Mouse (Mus musculus) megakaryocyte, embryonic 14.5 days (primary cell): ENCODE measurements around the gene Erg.

Source experiments
- FLI1 ChIP-seq: IDR thresholded peaks from 2 replicates; pipeline ENCODE4 v1.6.1; 2012; ENCODE audit warnings: low read length, inconsistent platforms, mixed read lengths
- GATA1 ChIP-seq: IDR thresholded peaks from 3 replicates; pipeline ENCODE4 v1.6.1; 2012; ENCODE audit warnings: mixed read lengths, low read length, inconsistent platforms, borderline replicate concordance

DNA sequence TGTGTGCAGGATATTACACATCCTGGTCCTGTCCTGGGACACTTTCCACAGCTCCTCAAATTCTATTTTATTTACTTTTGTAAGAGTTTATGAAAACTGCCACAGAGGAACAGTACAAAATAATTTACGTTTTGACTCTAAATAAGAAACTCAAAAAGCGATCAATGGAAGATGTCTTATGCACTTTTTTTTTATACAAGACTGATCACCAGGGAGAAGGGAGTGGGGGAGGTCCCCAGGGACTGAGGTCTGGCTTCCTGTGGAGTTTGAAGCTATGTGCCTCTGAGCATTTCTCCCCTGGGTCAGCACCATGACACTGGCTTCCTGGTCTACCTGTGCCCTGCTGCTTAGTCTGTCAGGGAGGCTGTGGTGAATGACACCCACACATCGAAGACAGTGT lies 156.5 kb downstream of the Erg start:
- TF ChIP-seq FLI1 (no peak), GATA1 (no peak)
